Mouse (Mus musculus) spleen, adult 2 months (tissue): Measurements from ENCODE around the gene Wdr64.

ENCODE experiments used
- CTCF ChIP-seq: fragments of 200-500 bp; IDR thresholded peaks from 2 replicates; pipeline ENCODE4 v1.5.1; 2011; ENCODE audit warnings: mild to moderate bottlenecking, inconsistent platforms; ENCODE audit not compliant: insufficient read depth, insufficient read length, insufficient replicate concordance; ENCODE audit errors: extremely low read depth
- POLR2A ChIP-seq: fragments of 200-500 bp; IDR thresholded peaks from 2 replicates; pipeline ENCODE4 v1.6.1; 2011; ENCODE audit warnings: low read depth, low read length, inconsistent platforms

- no peak for TF ChIP-seq POLR2A
- TF ChIP-seq CTCF = no peak
Measured at GRCm38 (mm10) chr1:175712338-175712909, 14.0 kb downstream of the Wdr64 start.
